Mouse (Mus musculus) heart, adult 2 months (tissue): ENCODE measurements around the gene Ace2.

Source experiments
- CTCF ChIP-seq: fragments of 200-600 bp; IDR thresholded peaks from 2 replicates; pipeline ENCODE4 v1.8.1; 2022; ENCODE audit warnings: antibody characterized with exemption, mild to moderate bottlenecking, moderate library complexity
- EP300 ChIP-seq: fragments of 200-500 bp; IDR thresholded peaks from 2 replicates; pipeline ENCODE4 v1.6.1; 2011; ENCODE audit warnings: low read depth, low read length, control low read depth; ENCODE audit not compliant: insufficient read depth
- POLR2A ChIP-seq: fragments of 200-500 bp; IDR thresholded peaks from 2 replicates; pipeline ENCODE4 v1.6.1; 2011; ENCODE audit warnings: mild to moderate bottlenecking, low read depth, low read length, control low read depth; ENCODE audit not compliant: insufficient read depth

DNA sequence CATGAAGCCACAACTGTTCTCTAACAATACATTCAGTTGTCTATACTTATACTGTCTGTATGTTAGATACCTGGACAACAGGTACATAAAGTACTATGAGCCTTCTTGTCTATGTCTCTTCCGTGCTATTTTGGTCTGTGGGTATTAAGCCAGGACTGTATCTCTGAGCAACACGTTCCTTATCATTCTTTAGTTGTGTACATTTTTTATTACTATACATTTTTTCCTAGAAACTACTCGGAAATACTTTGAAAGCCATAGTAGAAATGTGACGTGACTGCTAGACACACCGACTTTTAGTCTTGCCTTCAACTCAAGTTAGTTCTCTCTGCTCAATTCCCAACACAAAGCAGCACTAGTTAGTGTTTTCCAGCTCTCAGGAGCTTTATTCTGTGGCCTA is 45.7 kb upstream of the Ace2 start:
- TF ChIP-seq POLR2A (no peak), CTCF (no peak), EP300 (no peak)
